Mouse (Mus musculus): Measurements from ENCODE around the gene Iqch.

DNA sequence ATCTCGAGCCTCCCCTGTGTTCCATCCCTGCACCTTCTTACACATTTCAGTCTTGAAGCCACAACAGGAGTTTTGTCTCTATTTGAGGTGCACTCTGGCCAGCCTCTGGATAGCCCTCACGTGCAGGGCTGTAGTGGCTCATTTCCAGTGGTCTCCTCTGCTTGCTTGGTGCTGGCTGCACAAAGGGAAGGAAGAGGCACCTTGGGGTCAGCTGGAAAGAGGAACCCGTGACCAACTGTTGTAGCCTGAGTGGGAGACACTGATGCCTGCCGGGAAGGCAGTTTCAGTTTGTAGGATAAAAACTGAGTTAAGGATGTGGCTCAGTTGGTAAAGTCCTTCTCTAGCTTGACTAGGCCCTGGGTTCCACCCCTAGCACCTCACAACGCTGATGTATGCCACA lies 9.7 kb upstream of the Iqch start:
- TF ChIP-seq POLR2A (IDR thresholded peaks at IDR 0.05; ENCODE audit: extremely low read depth, insufficient read depth, low read length) (no peak), CTCF (IDR thresholded peaks at IDR 0.05; ENCODE audit: low read depth, low read length) (no peak)

Measured in liver, adult 2 months (tissue).